Mouse (Mus musculus) cerebellum, adult 2 months (tissue): ENCODE measurements around the gene Irf4. TPM values are rescaled to one million over a fixed set of nuclear protein-coding genes. Genes with fewer than 3 reads are reported as not detected.

Source experiments
- DNase-seq, 2 experiments: peaks; one replicate each; pipeline ENCODE4 v3.0.0; 2021
- H3K27ac ChIP-seq: fragments of 200-500 bp; 2 replicates; pipeline ENCODE4 v1.5.1; 2012; ENCODE audit warnings: low read length, control low read depth, inconsistent platforms; ENCODE audit not compliant: insufficient read depth
- H3K27me3 ChIP-seq: fragments of 200-500 bp; 2 replicates; pipeline ENCODE4 v1.6.1; 2012; ENCODE audit warnings: inconsistent platforms, mild to moderate bottlenecking, low read length, moderate library complexity; ENCODE audit not compliant: control insufficient read depth, insufficient read depth
- H3K4me1 ChIP-seq: fragments of 200-500 bp; 2 replicates; pipeline ENCODE4 v1.6.1; 2011; ENCODE audit warnings: low read length; ENCODE audit not compliant: control insufficient read depth, insufficient read depth
- H3K4me3 ChIP-seq: fragments of 200-500 bp; replicated peaks from 2 replicates; pipeline ENCODE3; 2011; ENCODE audit warnings: mild to moderate bottlenecking, low read depth, low read length, control low read depth; ENCODE audit not compliant: insufficient read depth
- CTCF ChIP-seq: fragments of 200-500 bp; IDR thresholded peaks from 2 replicates; pipeline ENCODE4 v1.5.1; 2011; ENCODE audit warnings: low read depth, mild to moderate bottlenecking, control low read depth, low read length, moderate library complexity, borderline replicate concordance; ENCODE audit not compliant: insufficient read depth
- POLR2A ChIP-seq: fragments of 200-500 bp; IDR thresholded peaks from 2 replicates; pipeline ENCODE4 v1.6.1; 2011; ENCODE audit warnings: low read length, control low read depth, borderline replicate concordance; ENCODE audit not compliant: insufficient read depth
- WGBS: fragments of 180-500 bp; shearing (Covaris S2); methylation state at CpG from one replicate; pipeline ENCODE4 v1.1.7; 2018; 5-methylcytosine and 5-hydroxymethylcytosine counted together
- polyA plus RNA-seq: library from polyadenylated mRNA; depleted of rRNA; stranded (reverse); fragments of >200 nt; gene quantifications from 2 replicates; pipeline ENCODE4 v1.2.3, GENCODE M21; 2012

Irf4 gene
- polyA plus RNA-seq, 1 experiment, result 0.15 TPM

DNA sequence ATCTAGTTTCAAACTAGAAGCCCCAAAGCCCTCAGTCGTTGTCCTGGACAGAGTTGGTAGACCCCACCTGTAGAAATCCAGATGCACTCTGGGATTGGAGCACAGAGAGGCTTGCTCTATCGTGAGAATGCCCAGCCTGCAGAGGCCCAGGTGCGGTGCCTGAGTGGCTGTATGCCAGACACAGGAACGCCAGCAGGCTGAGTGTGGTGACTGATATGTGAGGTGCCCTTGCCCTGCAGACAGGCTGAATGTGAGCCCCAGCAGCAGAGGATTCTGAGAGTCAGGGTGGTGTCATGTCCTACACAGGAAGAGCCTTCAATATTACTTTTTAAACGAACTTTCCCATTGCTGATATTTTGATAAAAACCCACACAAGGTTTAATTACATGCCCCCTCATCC lies 16.9 kb downstream of the Irf4 start:
- DNase-seq, result no peak
- Histone ChIP-seq H3K4me3 (no peak overlapping the region), H3K27ac (no peak overlapping the region), H3K27me3 (no peaks in the 10 kb centered on the region), H3K4me1 (no peaks in the 10 kb centered on the region)
- 72% methylated on average over 5 of the region's 5 CpGs for WGBS
- TF ChIP-seq CTCF, result no peak
- TF ChIP-seq POLR2A, result no peak

DNA sequence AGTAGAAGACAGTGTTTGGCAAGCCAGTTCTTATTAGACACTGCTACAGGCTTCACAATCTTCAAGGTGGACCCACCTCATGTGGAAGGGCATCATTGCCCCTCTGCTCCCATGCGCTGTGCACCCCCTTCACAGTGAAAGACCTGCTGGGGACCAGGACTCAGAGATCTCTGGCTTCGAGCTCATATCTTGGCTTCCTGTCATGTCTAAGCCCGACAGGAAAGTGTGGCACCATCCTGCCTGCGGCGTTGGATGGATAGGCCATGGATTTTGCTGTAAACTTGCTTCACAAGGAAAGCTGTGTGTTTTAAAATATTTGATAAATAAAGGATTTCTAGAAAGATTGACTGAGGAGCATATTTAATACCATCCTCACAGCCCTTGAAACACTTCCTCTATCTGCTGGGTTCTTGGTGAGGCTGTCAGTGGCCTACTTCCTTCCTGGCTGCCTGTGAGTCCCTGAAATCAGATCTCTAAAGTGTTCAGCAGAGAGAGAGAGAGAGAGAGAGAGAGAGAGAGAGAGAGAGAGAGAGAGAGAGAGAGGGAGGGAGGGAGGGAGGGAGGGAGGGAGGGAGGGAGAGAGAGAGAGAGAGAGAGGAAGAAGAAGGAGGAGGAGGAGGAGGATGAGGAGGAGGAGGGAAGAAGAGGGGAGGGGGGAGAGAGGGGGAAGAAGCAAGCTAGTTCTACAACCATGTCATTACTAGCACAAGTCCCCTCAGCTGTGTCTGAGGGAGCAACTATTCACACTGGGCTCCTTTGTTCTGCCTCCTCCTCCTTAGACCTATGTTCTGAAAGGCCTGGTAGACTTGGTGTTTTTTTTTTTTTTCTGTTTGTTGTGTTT lies 17.8 kb downstream of the Irf4 start:
- DNase-seq, result no peak
- Histone ChIP-seq H3K27ac (no peak overlapping the region), H3K27me3 (no peaks in the 10 kb centered on the region), H3K4me1 (no peaks in the 10 kb centered on the region), H3K4me3 (no peak overlapping the region)
- 90% methylated on average over 5 of the region's 5 CpGs for WGBS
- no peak for TF ChIP-seq CTCF
- TF ChIP-seq POLR2A, result no peak

GRCm38 (mm10) chr13:30767477-30768127 lies 18.6 kb downstream of the Irf4 start:
- TF ChIP-seq CTCF (no peak), POLR2A (no peak)
- 75% methylated on average over 6 of the region's 6 CpGs for WGBS
- no peak overlapping the region for H3K4me3 ChIP-seq
- no peaks in the 10 kb centered on the region for H3K4me1 ChIP-seq
- no peaks in the 10 kb centered on the region for H3K27me3 ChIP-seq
- H3K27ac ChIP-seq, result no peak overlapping the region
- no peak for DNase-seq

DNA sequence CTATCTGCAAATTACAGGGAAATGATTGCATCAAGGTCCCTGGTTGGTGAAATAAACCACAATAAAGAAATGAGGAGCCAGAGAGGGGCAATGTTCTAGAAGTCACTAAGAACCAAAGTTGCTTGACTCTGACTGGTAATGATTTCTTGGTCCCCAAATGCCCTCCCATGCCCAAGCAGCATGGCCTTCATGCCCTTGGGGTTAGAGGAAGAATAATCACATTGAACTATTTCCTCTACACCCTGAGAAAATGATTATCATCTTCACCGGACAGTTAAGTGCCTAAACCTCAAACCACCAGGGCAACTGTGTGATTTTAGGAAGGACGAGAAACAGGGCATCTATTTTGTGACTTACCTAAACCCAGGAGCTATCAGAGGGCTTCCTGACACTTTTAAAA lies 27.0 kb downstream of the Irf4 start:
- Histone ChIP-seq H3K27me3 (no peaks in the 10 kb centered on the region), H3K4me1 (no peaks in the 10 kb centered on the region), H3K27ac (no peak overlapping the region), H3K4me3 (no peak overlapping the region)
- DNase-seq, result no peak
- TF ChIP-seq CTCF (no peak), POLR2A (no peak)
- 94% methylated on average over 2 of the region's 2 CpGs for WGBS

- no peaks in the 10 kb centered on the region for H3K27me3 ChIP-seq
- no peak for TF ChIP-seq CTCF
- no peak for TF ChIP-seq POLR2A
- H3K27ac ChIP-seq, result no peak overlapping the region
- H3K4me3 ChIP-seq, result no peak overlapping the region
- 86% methylated on average over 11 of the region's 11 CpGs for WGBS
- DNase-seq, result no peak
- H3K4me1 ChIP-seq, result no peaks in the 10 kb centered on the region
Observed at GRCm38 (mm10) chr13:30777678-30778179, 28.7 kb downstream of the Irf4 start.

- H3K4me1 ChIP-seq, result no peaks in the 10 kb centered on the region
- no peak for TF ChIP-seq POLR2A
- no peak for TF ChIP-seq CTCF
- no peaks in the 10 kb centered on the region for H3K27me3 ChIP-seq
- no peak overlapping the region for H3K4me3 ChIP-seq
- H3K27ac ChIP-seq, result no peak overlapping the region
- WGBS, result 78% methylated on average over 2 of the region's 2 CpGs
- DNase-seq, result no peak
Observed at GRCm38 (mm10) chr13:30781905-30782304, 32.9 kb downstream of the Irf4 start.

DNA sequence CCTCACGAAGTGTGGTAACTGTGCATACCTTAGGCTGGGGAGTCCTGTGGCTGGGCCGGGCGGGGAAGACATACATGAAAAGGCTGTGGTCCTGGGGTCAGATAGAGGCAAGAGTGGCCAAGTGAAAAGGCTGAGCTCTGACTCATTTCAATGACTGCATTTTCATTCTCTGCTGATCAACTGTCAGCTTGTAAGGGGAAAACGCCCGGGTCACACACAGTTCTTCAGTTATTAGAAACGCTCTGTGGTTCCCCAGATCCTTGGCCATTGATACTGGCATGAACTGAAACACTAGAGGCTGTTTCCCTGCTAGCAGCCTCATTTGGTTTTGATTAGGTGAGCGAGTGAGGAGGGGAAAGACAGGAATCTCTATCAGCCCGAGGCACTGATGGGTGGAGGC lies 33.4 kb downstream of the Irf4 start:
- H3K27me3 ChIP-seq, result no peaks in the 10 kb centered on the region
- no peak for TF ChIP-seq CTCF
- no peak for TF ChIP-seq POLR2A
- no peak overlapping the region for H3K27ac ChIP-seq
- WGBS, result 55% methylated on average over 8 of the region's 8 CpGs
- H3K4me3 ChIP-seq, result no peak overlapping the region
- no peaks in the 10 kb centered on the region for H3K4me1 ChIP-seq
- no peak for DNase-seq

DNA sequence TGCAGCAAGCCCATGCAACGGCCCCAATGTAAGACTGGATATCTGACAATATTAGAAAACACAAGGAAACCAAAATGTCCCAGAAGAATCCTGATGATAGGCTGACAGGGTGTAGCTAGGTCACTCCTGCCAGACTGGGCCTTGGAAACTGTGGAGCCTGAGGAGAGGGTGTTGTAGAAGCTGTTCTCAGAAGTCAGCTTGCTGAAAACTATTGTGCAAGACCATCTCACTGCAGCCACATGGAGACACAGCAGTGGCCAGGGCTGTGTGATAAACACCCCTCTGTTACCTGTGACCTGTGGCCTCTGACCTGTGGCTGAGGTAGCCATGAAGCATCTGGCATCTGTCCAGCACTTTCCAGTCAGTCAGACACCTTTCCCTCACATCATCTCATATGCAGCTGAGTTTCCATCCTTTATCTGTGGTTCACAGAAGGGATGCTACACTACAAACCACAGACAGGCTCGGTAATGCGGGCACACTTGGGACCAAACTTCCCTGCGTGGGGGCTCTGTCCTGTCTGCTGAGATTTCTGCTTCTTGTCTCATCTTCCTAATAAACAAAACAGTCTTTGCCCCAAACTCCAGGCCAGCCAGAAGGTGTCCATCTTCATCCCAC lies 36.5 kb downstream of the Irf4 start:
- H3K27ac ChIP-seq, result no peak overlapping the region
- WGBS, result 91% methylated on average over 4 of the region's 4 CpGs
- no peaks in the 10 kb centered on the region for H3K27me3 ChIP-seq

More for the DNA sequence above, 36.5 kb downstream of the Irf4 start:
- H3K4me1 ChIP-seq, result no peaks in the 10 kb centered on the region
- no peak overlapping the region for H3K4me3 ChIP-seq
- no peak for TF ChIP-seq CTCF
- no peak for TF ChIP-seq POLR2A
- DNase-seq, result no peak
